Mouse (Mus musculus) olfactory bulb, adult 2 months (tissue): ENCODE results near the gene Itga1.

Experiments
- CTCF ChIP-seq: fragments of 200-500 bp; IDR thresholded peaks from 2 replicates; pipeline ENCODE4 v1.5.1; 2012; ENCODE audit warnings: low read depth, mild to moderate bottlenecking, low read length, moderate library complexity; ENCODE audit not compliant: insufficient read depth
- POLR2A ChIP-seq: fragments of 200-500 bp; IDR thresholded peaks from 2 replicates; pipeline ENCODE4 v1.6.1; 2012; ENCODE audit warnings: mild to moderate bottlenecking, low read depth, low read length, moderate library complexity; ENCODE audit not compliant: insufficient read depth

DNA sequence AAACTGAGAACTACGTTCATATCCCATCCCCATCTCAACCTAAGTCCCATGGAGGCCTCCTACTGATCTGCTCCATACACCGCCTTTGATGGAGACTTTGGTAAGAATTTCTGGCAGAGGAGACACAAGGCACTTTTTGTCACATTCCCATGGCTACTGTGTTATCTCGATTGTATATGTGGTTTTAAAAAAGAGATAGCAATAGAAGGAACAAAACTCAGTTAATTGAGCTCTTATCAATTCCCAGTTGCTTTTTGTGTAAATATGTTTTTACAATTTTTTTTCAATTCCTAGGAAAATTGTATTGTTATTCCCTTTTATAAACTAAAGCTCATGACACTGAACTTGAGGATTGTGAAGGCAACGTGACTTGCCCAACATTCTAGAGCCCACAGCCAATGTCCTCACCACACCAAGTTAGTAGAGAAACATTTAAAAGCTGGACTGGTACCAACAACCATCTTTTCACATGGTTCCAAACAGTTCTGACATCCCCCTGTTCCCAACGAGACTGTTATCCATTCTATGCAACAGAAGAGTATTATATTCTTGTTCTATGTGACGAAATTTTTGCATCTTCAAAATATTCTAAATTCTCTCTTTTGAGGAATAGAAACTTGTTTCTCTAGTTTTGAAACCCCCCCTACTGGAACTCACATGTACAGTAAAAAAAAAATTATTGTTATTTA, 22.6 kb downstream of the Itga1 start:
- no peak for TF ChIP-seq CTCF
- TF ChIP-seq POLR2A, result no peak
